Mouse (Mus musculus): Measurements from ENCODE around the gene Wdfy1.

DNA sequence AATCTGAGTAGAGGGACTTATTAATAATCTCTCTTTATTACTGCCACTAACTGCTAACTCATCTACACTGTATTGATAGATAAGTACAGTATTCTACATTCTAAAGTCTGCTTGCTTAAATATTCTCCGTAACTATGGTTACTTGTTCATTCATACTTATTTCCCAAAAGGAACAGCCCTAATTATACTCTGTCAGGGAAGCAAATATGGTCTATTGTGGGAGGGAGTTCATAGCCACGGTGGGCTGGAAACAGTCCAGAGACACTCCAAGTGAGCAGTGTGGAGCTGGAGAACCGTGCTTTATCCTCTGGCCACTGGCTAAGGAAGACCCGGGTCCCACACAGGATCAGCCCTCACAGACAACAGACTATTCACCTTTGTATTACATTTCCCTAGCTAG is 65.3 kb downstream of the Wdfy1 start:
- no peak for TF ChIP-seq CTCF (IDR thresholded peaks at IDR 0.05; ENCODE audit: control insufficient read depth, insufficient read depth, insufficient replicate concordance, low read depth, low read length)
- no peak for TF ChIP-seq POLR2A (IDR thresholded peaks at IDR 0.05; ENCODE audit: control insufficient read depth, low read depth, low read length)
